Mouse (Mus musculus): Measurements from ENCODE around the gene Ctsh.

DNA sequence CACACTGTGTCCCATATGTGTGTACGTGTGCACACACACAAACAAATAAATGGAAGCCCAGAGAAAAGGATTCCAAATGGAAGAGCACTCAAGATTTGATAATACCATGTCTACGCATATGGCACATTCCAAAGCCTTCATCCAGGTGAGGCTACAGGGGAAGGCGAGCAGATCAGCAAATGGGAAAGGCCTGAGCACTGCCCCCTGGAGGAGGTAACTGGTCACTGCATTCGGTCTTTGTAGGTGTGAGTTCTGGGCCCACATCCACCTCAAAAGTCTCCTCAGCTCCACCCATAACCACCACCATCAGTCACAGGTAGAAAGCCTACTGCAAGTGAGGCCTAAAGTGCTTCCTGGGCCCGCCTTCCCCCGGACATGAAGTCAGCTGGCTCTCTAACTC lies 26.2 kb upstream of the Ctsh start:
- TF ChIP-seq CTCF (IDR thresholded peaks at IDR 0.05; ENCODE audit: control insufficient read depth, insufficient read depth, insufficient read length) (no peak), MAX (IDR thresholded peaks at IDR 0.05) (no peak), CEBPB (IDR thresholded peaks at IDR 0.05; ENCODE audit: low read depth) (no peak)
